Mouse (Mus musculus) ES-E14 (cell line): ENCODE data around the gene Eif4e2.

Experiments
- CHD2 ChIP-seq: IDR thresholded peaks from 2 replicates; pipeline ENCODE4 v1.6.1; 2014; ENCODE audit warnings: mild to moderate bottlenecking, low read depth, low read length, inconsistent platforms
- HCFC1 ChIP-seq: IDR thresholded peaks from 2 replicates; pipeline ENCODE4 v1.6.1; 2012; ENCODE audit warnings: low read length, inconsistent platforms, borderline replicate concordance; ENCODE audit not compliant: insufficient read depth
- MAFK ChIP-seq: IDR thresholded peaks from 2 replicates; pipeline ENCODE4 v1.6.1; 2014; ENCODE audit warnings: mild to moderate bottlenecking, low read depth, low read length, inconsistent platforms; ENCODE audit not compliant: insufficient read depth
- ZNF384 ChIP-seq: IDR thresholded peaks from 2 replicates; pipeline ENCODE4 v1.6.1; 2012; ENCODE audit warnings: low read depth, low read length, inconsistent platforms

GRCm38 (mm10) chr1:87172316-87172715 lies 41.4 kb upstream of the Eif4e2 start:
- TF ChIP-seq HCFC1 (no peak), CHD2 (no peak), MAFK (no peak), ZNF384 (no peak)
